Mouse (Mus musculus): ENCODE measurements around the gene Elovl1.
A peak's percentile ranks its signal among the peaks of the same experiment; 100 is the strongest.

Gene Elovl1

DNA sequence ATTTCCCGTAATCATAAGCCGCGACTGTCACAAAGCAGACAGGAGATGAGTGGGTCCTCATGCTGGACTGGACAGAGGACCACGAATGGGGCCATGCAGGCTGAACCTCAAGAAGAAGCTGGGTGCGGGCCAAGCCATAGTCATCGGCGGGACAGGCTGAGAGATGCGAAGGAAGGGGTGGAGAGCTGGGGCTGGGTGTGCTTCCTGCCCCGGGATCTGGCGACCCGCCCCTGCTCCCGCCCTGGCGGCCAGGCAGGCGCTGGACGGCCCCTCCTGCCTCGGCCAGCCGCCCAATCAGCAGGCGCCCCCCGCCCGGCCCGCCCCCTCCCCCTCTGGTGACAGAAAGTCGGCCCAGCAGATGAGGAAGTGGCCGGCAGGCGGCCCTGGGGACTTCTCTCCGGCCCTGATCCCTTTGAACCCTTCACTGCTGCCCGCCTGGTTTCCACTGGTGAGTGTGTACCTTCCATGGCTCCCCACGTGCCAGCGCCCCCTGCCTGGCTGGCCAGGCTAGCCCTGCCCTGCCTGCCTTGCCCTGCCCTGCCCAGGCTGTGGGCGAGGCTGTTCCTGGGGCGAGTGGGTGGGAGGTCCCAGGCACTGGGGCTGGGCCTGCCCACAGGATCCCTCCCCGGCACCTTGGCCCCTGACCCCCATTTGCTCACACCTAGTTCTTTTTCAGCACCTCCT is at the start of gene Elovl1:
Gene Elovl1 (plus strand): TSS at position 326 of the 684 bp plus-strand sequence.
- DNase-seq, result peak; percentile 73

DNA sequence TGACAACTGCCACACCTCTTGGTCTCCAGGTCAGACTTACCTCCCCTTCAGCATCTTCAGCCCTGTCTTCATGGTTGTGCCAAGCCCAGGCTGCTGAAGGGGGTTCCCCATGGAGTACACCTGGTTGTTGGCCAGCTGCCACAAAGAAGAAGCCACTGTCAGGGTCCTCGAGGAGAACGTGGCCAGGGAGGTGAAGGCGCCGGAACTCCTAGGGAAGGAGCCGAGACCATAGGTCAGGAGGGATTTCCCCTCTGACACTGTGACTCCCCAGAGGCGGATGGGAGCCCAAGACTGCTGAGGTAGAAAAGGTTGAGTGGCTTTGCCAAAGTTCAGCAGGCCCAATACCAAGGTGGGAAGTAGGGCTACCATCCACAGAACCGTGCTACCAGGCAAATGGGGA is 44.6 kb upstream of the Elovl1 start:
- DNase-seq, result no peak

DNA sequence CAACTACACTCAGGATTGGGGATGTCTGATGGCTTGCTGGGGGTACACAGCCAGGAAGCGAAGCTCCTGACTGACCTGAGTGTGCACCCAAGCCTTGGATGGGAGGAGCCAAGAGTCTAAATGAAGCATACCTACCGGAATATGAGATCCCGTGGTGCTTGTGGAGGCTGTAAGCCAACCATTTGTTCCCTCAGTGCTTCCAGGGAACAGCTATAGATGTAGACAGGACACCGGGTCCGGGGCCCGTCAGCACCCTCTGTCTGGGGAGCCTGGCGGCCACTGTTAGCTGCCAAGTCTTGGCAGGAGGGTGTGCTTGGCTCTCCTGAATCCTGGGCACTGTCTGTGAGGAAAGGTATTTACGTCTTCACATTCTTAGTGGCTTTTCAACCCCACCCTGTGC is 40.6 kb upstream of the Elovl1 start:
- DNase-seq, result no peak

DNA sequence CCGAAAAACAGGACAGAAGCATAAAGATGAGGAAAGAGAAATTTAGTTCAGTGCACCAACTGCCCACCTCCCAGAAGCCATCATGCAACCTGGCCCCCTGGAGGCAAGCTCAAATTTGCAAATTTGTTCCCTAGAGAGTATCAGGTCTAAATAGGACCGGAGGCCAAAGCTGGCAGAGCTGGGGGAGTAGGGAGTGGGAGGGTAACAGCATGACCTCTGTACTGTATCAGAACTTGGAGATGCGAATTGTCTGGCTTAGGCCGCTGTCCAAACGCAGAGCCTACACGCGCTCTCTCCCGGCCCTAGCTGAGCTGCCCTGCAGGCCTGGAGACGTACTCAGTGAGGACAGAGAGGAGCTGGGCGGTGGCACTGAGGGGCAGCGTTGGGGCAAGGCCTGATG is 37.7 kb upstream of the Elovl1 start:
- DNase-seq, result no peak

DNA sequence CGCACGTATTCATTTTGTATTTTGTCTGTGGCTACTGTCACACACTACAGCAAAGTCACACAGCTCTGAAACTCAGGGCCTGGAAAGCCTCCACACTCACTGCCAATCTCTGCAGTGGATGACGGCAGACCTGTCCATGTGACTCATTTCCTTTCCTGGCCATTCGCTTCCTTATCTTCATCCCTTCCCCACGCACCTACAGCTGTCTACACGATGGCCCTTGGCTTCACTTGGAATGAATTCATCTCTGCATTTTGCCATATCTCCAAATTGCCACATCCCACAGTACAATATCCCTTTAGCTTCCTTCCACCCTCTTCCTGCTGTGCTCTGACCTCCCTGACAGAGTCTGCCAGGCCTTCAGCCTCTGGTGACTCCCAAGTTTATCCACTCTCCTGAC is 33.4 kb upstream of the Elovl1 start:
- no peak for DNase-seq

- DNase-seq, result no peak
These were observed 32.6 kb upstream of the Elovl1 start for GRCm38 (mm10) chr4:118395289-118395688.

DNA sequence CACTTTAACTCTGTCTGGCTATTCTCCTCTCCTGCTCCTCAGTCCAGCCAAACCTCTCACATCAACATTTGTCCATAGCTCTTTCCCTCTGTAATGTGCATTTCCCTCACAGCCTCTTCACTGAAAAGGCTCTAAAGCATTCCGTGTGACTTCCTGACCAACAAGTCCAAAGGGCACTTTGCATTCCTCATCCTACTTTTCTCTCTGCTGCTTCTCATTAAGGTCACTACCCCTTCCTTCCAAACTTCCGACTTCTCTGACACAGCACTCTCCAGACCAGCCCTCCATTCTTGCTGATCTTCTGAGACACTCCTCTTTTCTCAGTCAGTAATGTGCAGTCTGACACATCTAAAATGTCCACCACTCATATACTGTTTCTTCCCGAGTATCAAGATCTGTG is 31.5 kb upstream of the Elovl1 start:
- DNase-seq, result no peak

- DNase-seq, result no peak
These were observed 29.5 kb upstream of the Elovl1 start for GRCm38 (mm10) chr4:118398400-118398799.

DNA sequence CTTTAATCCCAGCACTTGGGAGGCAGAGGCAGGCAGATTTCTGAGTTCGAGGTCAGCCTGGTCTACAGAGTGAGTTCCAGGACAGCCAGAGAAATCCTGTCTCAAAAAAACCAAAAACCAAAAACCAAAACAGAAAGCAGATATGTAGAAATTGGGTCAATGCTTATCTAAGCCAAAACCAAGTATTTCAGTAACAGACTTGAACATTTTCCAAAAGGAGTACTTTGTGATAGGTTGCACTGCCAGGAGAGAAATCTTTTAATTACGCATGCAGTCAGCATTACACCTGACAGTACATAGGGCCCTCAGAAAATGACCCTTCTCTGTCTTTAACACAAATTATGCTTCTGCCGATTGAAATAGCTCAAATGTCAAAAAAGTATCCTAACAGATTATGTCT is 26.5 kb upstream of the Elovl1 start:
- DNase-seq, result no peak

DNA sequence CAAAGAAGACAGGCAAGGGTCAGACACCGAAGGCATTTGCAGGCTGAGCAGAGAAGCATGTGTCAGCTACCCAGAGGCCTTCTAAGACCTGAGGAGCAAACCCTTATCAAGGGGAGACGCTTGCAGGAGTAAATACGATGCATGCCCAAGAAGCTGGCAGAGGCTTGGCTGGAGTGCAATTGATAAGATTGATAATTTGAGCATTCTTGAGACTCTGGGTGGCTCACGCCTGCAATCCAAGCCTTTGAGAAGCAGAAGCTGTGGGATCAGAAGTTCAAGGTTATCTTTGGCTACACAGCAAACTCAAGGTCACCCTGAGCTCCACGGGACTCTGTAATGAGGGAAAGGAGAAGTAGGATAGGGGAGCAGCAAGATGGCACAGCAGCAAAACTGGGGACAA is 26.0 kb upstream of the Elovl1 start:
- DNase-seq, result no peak

DNA sequence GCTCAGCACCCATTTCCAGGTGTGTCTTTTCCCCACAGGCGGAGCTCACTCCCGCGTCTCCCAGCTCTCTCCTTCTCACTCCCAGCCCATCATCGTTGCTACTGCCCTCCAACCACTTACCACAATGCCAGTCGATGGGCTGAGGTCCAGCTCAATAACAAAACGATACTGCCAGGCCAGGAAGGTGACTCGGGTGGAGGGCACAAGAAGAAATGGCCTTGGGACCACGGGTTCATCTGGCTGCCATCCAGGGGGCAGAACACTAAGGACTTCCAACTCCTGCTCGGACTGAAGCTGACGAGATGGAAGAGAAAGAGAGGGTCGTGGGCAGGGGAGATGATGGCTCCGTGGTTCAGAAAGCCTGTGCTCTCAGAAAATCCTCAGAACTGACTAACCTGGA is 25.2 kb upstream of the Elovl1 start:
- no peak for DNase-seq

DNA sequence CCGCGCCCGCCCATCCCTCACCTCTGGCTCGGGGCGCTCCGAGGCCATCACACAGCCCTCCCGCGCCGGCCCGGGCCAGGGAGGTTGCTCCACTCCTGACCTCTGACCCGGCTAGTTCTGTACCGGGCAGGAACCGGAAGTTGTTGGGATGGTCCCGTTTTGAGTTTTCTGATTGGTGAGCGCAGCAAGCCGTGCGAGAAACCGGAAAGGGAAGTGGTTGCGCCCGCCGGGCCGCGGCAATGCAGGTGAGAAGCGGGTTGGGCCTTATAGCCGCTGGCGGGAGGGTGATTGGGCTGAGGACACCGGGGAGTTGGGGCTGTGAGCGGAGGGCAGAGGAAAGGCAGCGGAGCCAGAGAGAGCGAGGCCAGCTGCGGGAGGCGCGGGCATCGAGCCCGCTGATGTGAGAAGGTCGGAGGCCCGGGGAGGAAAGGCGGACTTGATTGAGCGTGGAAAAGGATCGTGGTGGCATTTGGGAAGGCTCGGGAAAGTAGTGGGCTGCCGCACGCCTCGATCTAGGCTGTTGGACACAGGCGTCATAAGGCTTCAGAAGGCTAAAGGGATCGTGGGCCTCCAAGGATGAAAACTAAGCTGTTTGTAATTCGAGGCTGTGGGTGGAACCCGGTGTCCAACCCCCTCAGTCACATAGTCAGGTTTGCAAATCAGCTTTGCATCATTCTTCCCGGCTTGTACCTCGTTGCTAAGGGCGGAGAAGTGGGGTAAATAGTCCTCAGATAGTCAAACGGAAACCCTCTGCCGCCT is 18.6 kb upstream of the Elovl1 start, which contains the start of the genes Szt2 and Med8:
Gene Szt2 (minus strand): TSS at position 132 of the 759 bp plus-strand sequence.
Gene Med8 (plus strand): TSS at position 196 of the 759 bp plus-strand sequence.
- DNase-seq, result peak; percentile 89

DNA sequence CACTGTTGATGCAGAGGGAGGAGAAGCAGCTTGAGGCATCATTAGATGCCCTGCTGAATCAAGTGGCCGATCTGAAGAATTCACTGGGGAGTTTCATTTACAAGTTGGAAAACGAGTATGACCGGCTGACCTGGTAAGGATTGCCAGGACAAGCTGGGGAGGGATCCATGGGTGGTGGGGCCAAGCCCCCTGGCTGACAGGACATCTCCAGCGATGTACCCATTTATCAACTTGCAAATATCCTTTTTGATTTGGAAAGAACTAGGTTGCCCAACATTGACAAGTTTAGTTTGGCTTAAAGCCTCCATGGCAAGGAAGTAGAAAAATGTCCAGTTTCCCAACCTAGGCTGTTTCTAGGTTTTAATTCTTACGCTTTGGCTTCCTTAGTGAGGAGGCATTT is 17.0 kb upstream of the Elovl1 start:
- no peak for DNase-seq

DNA sequence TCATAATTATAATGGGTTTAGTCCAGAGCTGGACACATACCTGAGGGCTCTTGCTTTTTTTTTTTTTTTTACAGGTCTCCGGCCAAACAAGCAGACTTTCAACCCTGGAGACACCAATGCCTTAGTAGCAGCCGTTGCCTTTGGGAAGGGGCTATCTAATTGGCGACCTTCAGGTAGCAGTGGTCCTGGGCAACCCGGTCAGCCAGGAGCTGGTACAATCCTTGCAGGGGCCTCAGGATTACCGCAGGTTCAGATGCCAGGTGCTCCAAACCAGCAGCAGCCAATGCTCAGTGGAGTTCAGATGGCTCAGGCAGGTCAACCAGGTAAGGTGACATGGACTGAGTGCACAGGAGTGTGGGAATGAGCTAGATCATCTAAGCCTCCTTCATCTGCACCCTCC is 14.3 kb upstream of the Elovl1 start:
- no peak for DNase-seq

DNA sequence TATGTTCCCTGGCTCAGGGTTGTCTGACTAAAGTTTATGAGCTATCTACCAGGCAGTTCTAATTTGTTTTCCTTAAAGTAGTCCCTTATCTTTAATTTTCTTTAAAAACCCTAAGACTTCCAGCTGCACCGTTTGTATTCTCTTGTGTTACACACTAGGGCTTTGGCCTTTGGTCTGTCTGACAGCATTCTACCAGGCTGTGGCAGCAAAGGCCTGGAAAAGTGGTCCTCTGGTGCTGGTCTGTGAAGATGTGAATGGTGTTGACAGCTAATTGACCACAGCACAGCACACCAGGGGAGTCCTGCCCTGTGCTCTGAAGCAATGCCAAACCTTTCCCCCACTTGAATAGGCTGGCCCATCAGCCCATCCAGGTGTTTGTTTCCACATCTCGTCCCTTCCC is 12.1 kb upstream of the Elovl1 start:
- no peak for DNase-seq

DNA sequence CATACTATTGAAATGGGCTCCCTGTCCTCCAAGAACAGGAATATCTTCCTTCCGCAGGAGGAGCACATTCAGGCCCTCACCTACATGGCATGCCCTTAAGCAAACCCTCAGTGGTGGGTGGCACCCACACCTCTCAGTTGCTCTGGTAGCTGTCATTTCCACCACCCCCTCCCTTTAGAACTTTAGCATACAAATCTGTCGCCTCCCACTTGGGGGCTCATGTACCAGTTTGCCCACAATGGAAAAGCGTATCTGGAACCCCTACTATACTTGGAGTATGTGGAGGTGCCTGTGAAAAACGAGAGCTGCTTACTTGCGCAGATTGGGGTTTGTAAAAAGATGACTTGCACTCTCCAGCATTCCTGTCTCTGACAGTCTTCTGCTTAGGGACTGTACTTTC is 11.6 kb upstream of the Elovl1 start:
- DNase-seq, result no peak

- no peak for DNase-seq
These were observed 10.6 kb upstream of the Elovl1 start for GRCm38 (mm10) chr4:118417112-118417797.

GRCm38 (mm10) chr4:118421384-118421783 is 6.5 kb upstream of the Elovl1 start:
- no peak for DNase-seq

- DNase-seq, result no peak
These were observed 3.2 kb upstream of the Elovl1 start for GRCm38 (mm10) chr4:118424541-118425160.

- no peak for DNase-seq
These were observed 2.5 kb upstream of the Elovl1 start for GRCm38 (mm10) chr4:118425374-118425773.

DNA sequence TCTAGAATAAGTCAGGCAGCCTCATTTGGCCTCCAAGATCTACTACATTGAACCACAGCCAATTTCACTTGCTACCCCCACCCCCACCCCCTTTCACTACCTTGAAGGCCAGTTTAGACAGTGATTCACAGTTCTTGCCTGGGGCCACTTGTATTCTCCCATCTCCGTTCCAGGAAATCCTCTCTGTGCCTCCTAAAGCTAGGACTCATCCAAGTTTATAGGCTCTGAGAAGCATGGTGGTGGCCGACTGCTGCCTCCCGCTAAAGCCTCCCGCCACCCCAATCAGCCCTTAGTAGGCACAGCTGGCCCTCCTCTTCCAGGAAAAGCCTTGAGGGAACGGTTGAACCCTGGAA is 502 bp upstream of the Elovl1 start:
- DNase-seq, result no peak

- no peak for DNase-seq
These were observed 780 bp downstream of the Elovl1 start for GRCm38 (mm10) chr4:118428531-118429214.
